Comparison of ENCODE assay signal across 8 mouse cellular contexts in the genomic region with DNA sequence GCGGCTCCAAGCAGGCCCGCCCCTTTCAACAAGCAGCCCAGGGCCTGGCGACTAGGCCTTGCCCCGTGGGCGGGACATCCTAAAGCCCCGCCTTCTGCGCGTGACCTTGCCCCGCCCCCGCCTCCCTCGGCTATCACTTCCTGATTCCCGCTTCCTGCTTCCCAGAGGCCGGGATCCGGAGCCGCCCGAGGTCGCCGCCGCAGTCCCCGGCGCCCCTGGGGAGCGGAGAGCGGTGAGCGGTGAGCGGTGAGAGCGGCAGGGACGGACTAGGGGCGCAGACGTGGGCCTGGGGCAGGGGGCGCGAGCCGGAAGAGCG. TPM values are rescaled to one million over a fixed set of nuclear protein-coding genes. Genes with fewer than 3 reads are reported as not detected.
DNase-seq lines count a peak whose midpoint lies in the region; ATAC-seq and TF ChIP-seq lines count a peak whose summit lies in the region.

A gene (plus strand): TSS at position 129 of the 316 bp plus-strand sequence.

- H3K9ac ChIP-seq in kidney, embryonic 15.5 days, result peak within 1 kb of the TSS; percentile 94

- H3K9me3 ChIP-seq in heart, embryonic 10.5 days, result no peaks in the 10 kb centered on the region
- no peaks in the 10 kb centered on the region for H3K9me3 ChIP-seq in kidney, embryonic 15.5 days (replicated peaks)

- H3K36me3 ChIP-seq in heart, embryonic 10.5 days, result peaks cover 38% of the 10 kb centered on the region
- peaks cover 35% of the 10 kb centered on the region for H3K36me3 ChIP-seq in kidney, embryonic 15.5 days

- WGBS in heart, embryonic 10.5 days, result under 1% methylated on average over 33 of the region's 33 CpGs
- 0% methylated on average over 33 of the region's 33 CpGs for WGBS in kidney, embryonic 15.5 days

- H3K4me1 ChIP-seq in bone marrow macrophage, adult 2 months (ENCODE audit: control insufficient read depth, insufficient read depth, low read length), result peaks cover 51% of the 10 kb centered on the region
- no peaks in the 10 kb centered on the region for H3K4me1 ChIP-seq in embryonic fibroblast, embryonic 13.5 days (ENCODE audit: control insufficient read depth, insufficient read depth, low read length)
- peaks cover 48% of the 10 kb centered on the region for H3K4me1 ChIP-seq in heart, embryonic 10.5 days
- peaks cover 37% of the 10 kb centered on the region for H3K4me1 ChIP-seq in kidney, embryonic 15.5 days

- H3K4me3 ChIP-seq in bone marrow macrophage, adult 2 months (ENCODE audit: insufficient read depth, low read length), result peak within 1 kb of the TSS; percentile 60
- H3K4me3 ChIP-seq in embryonic fibroblast, embryonic 13.5 days (ENCODE audit: insufficient read depth, low read length), result peak within 1 kb of the TSS; percentile 88
- peak within 1 kb of the TSS; percentile 84 for H3K4me3 ChIP-seq in heart, embryonic 10.5 days
- H3K4me3 ChIP-seq in kidney, embryonic 15.5 days (replicated peaks), result peak within 1 kb of the TSS; percentile 95

- no peak for TF ChIP-seq CTCF in bone marrow macrophage, adult 2 months (IDR thresholded peaks at IDR 0.05; ENCODE audit: low read depth, low read length)
- no peak for TF ChIP-seq CTCF in embryonic fibroblast, embryonic 13.5 days (IDR thresholded peaks at IDR 0.05; ENCODE audit: borderline replicate concordance, insufficient read depth, low read length)

- H3K27me3 ChIP-seq in heart, embryonic 10.5 days (ENCODE audit: insufficient read depth, poor library complexity, severe bottlenecking), result no peaks in the 10 kb centered on the region
- H3K27me3 ChIP-seq in kidney, embryonic 15.5 days, result no peaks in the 10 kb centered on the region

- peak within 1 kb of the TSS; percentile 67 for H3K27ac ChIP-seq in bone marrow macrophage, adult 2 months (ENCODE audit: insufficient read depth, low read depth, low read length)
- no peak within 1 kb of the TSS for H3K27ac ChIP-seq in embryonic fibroblast, embryonic 13.5 days (ENCODE audit: insufficient read depth, low read length)
- H3K27ac ChIP-seq in heart, embryonic 10.5 days, result peak within 1 kb of the TSS; percentile 91
- peak within 1 kb of the TSS; percentile 79 for H3K27ac ChIP-seq in kidney, embryonic 15.5 days

- DNase-seq in A20 (ENCODE audit: low read depth, low spot score) (peak; percentile 92), liver (peak; percentile 97)
- peak; percentile 98 for DNase-seq in heart, embryonic 10.5 days (ENCODE audit: low spot score)
- DNase-seq in spleen, postnatal 4 days (ENCODE audit: low spot score in 2 of 2), result peak; percentile 94 to 98

- no peak for TF ChIP-seq POLR2A in bone marrow macrophage, adult 2 months (IDR thresholded peaks at IDR 0.05; ENCODE audit: borderline replicate concordance, low read depth, low read length)
- TF ChIP-seq POLR2A in embryonic fibroblast, embryonic 13.5 days (IDR thresholded peaks at IDR 0.05; ENCODE audit: low read depth, low read length), result peak; percentile 81

- H3K4me2 ChIP-seq in kidney, embryonic 15.5 days, result peak within 1 kb of the TSS; percentile 84

- peak; percentile 94 for ATAC-seq in kidney, embryonic 15.5 days (replicated peaks; ENCODE audit: low FRiP score)
- peak; percentile 71 for ATAC-seq in monocyte, adult 5-6 weeks (replicated peaks; ENCODE audit: insufficient number of reproducible peaks, low FRiP score, low TSS enrichment, poor library complexity, severe bottlenecking)

RNA-seq across cellular contexts. Expression of the gene that starts here (rescaled TPM):
- polyA plus RNA-seq in bone marrow macrophage, adult 2 months (2012; ENCODE audit: insufficient read depth, insufficient read length, missing spikeins), result 276 and 314 TPM in 2 replicates
- polyA plus RNA-seq in embryonic fibroblast, embryonic 13.5 days (2011; ENCODE audit: insufficient read length, low read depth, missing spikeins), result 143 and 179 TPM in 2 replicates
- 135 and 146 TPM in 2 replicates for polyA plus RNA-seq in heart, embryonic 10.5 days (2016; fragmentation: Nextera tagmentation; extraction: Ambion mirVana)
- polyA plus RNA-seq in kidney, embryonic 15.5 days (2015; fragmentation: Nextera tagmentation; extraction: Ambion mirVana), result 165 and 174 TPM in 2 replicates
- 209 to 226 TPM (median 217 TPM) in 3 replicates for total RNA-seq in monocyte, adult 5-6 weeks (2017)
